Mouse (Mus musculus) fat pad, adult 2 months (tissue): ENCODE data around the gene Pkmyt1.

ENCODE experiments used
- DNase-seq: peaks from one replicate; pipeline ENCODE4 v3.0.0-alpha.2; 2011; ENCODE audit warnings: low read depth, low spot score; ENCODE audit errors: extremely low read depth

Gene Pkmyt1

DNA sequence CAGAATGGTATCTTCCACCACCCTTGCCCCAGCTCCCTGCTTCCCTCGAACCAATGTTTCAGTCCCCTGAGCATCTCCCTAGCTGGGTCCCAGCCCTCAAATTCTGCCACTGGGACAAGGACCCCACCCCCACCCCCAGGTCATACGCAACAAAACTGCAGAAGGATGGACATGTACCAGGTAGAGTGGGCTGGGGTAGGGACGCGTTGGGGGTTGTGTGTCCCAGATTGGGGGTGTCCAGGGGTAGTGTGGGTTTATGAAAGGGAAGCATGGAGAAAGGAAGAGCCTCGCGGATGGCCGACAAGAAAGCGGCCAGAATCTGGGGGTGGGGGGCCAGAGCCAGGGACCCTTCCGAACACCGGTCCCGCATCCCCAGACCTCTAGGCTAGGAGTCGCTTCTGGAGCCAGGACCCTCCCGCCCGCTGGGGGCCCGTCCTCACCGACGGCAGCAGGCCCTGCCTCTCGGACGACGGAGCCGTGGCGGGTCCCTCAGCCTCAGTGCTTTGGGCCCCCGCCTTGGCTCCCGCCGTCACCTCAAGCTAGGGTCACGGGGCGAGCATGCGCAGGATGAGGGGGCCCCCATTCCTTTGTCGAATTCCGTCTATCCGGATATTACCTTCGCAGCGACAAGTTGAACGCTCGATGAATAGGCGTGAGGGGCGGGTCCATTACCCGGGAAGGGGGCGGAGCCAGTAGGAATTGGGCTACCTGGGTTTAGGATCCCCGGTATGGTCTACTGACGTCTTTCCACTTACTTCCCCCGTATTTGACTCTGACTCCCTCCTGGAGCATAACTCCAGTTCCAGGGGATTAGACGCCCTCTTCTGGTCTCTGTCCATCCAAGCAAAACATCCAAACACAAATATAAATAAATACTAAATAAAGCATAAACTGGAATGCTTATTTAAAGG is 59.7 kb downstream of the Pkmyt1 start, which contains the start of gene Flywch2:
TSS of gene Flywch2 (minus strand) at position 521 of the 911 bp plus-strand sequence.
- DNase-seq = no peak
